Mouse (Mus musculus) splenic B cell, adult 2 months (primary cell): ENCODE results near the gene Ikzf3.
A peak's percentile ranks its signal among the peaks of the same experiment; 100 is the strongest.

Experiments
- DNase-seq: peaks from one replicate; pipeline ENCODE4 v3.0.0-alpha.2; 2011; ENCODE audit warnings: low read depth, low spot score
- H3K27me3 ChIP-seq: 2 replicates; pipeline ENCODE4 v1.6.1; 2012; ENCODE audit warnings: mild to moderate bottlenecking, low read length, moderate library complexity, mixed read lengths; ENCODE audit not compliant: control insufficient read depth, poor library complexity, insufficient read depth, severe bottlenecking
- H3K36me3 ChIP-seq: 2 replicates; pipeline ENCODE4 v1.6.1; 2012; ENCODE audit warnings: mild to moderate bottlenecking, low read length, moderate library complexity, mixed read lengths; ENCODE audit not compliant: control insufficient read depth, poor library complexity, insufficient read depth, severe bottlenecking

Ikzf3 gene

GRCm38 (mm10) chr11:98479026-98479939 lies 66.5 kb downstream of the Ikzf3 start:
- DNase-seq = peak; percentile 61
- peaks cover 16% of the 10 kb centered on the region for H3K36me3 ChIP-seq

GRCm38 (mm10) chr11:98477011-98477701 lies 68.7 kb downstream of the Ikzf3 start:
- H3K36me3 ChIP-seq = peaks cover 17% of the 10 kb centered on the region
- DNase-seq = peak; percentile 49
- H3K27me3 ChIP-seq = no peaks in the 10 kb centered on the region

More at GRCm38 (mm10) chr11:98479026-98479939, 66.5 kb downstream of the Ikzf3 start:
- no peaks in the 10 kb centered on the region for H3K27me3 ChIP-seq

GRCm38 (mm10) chr11:98476434-98476807 lies 69.4 kb downstream of the Ikzf3 start:
- no peak for DNase-seq
- peaks cover 17% of the 10 kb centered on the region for H3K36me3 ChIP-seq
- no peaks in the 10 kb centered on the region for H3K27me3 ChIP-seq

GRCm38 (mm10) chr11:98475630-98476433 lies 70.0 kb downstream of the Ikzf3 start:
- no peak for DNase-seq
- Histone ChIP-seq H3K27me3 (no peaks in the 10 kb centered on the region), H3K36me3 (peaks cover 15% of the 10 kb centered on the region)

- H3K27me3 ChIP-seq = no peaks in the 10 kb centered on the region
- no peak for DNase-seq
- peaks cover 17% of the 10 kb centered on the region for H3K36me3 ChIP-seq
These were observed 70.9 kb downstream of the Ikzf3 start for GRCm38 (mm10) chr11:98474967-98475366.

GRCm38 (mm10) chr11:98473916-98474479 lies 71.8 kb downstream of the Ikzf3 start:
- no peaks in the 10 kb centered on the region for H3K27me3 ChIP-seq
- H3K36me3 ChIP-seq = peaks cover 23% of the 10 kb centered on the region
- no peak for DNase-seq

- DNase-seq = no peak
- Histone ChIP-seq H3K36me3 (peaks cover 27% of the 10 kb centered on the region), H3K27me3 (no peaks in the 10 kb centered on the region)
These were observed 73.1 kb downstream of the Ikzf3 start for GRCm38 (mm10) chr11:98472696-98473095.

- peak; percentile 85 for DNase-seq
- H3K27me3 ChIP-seq = no peaks in the 10 kb centered on the region
- H3K36me3 ChIP-seq = peaks cover 28% of the 10 kb centered on the region
These were observed 75.0 kb downstream of the Ikzf3 start for GRCm38 (mm10) chr11:98470795-98471194.

GRCm38 (mm10) chr11:98469761-98470714 lies 75.8 kb downstream of the Ikzf3 start:
- H3K36me3 ChIP-seq = peaks cover 34% of the 10 kb centered on the region
- no peak for DNase-seq
- H3K27me3 ChIP-seq = no peaks in the 10 kb centered on the region

GRCm38 (mm10) chr11:98464516-98464915 lies 81.3 kb downstream of the Ikzf3 start:
- H3K36me3 ChIP-seq = peaks cover 20% of the 10 kb centered on the region
- DNase-seq = no peak
- H3K27me3 ChIP-seq = no peaks in the 10 kb centered on the region

- Histone ChIP-seq H3K36me3 (peaks cover 17% of the 10 kb centered on the region), H3K27me3 (no peaks in the 10 kb centered on the region)
- peak; percentile 49 for DNase-seq
These were observed 81.9 kb downstream of the Ikzf3 start for GRCm38 (mm10) chr11:98463911-98464310.

GRCm38 (mm10) chr11:98462255-98462654 lies 83.6 kb downstream of the Ikzf3 start:
- no peak for DNase-seq
- H3K36me3 ChIP-seq = peaks cover 13% of the 10 kb centered on the region
- H3K27me3 ChIP-seq = no peaks in the 10 kb centered on the region; the same call in 1 of the 2 replicates

- Histone ChIP-seq H3K36me3 (peaks cover 12% of the 10 kb centered on the region), H3K27me3 (no peaks in the 10 kb centered on the region; the same call in 1 of the 2 replicates)
- no peak for DNase-seq
These were observed 84.6 kb downstream of the Ikzf3 start for GRCm38 (mm10) chr11:98461109-98461720.
